Mouse (Mus musculus): ENCODE measurements at regions not wholly inside any gene's neighbourhood (a gene's known extent, or its start where the extent isn't known, plus 50 kb on each side); places are given as distances from the start of the nearest gene placed in this dataset.

- 23% methylated on average over 6 of the region's 6 CpGs for WGBS
Measured at GRCm38 (mm10) chr8:117865014-117865413, 63.3 kb upstream of the Mphosph6 start.

GRCm38 (mm10) chr8:117863837-117864236, 62.1 kb upstream of the Mphosph6 start:
- peak; percentile 73 for DNase-seq (ENCODE audit: low spot score)
- 45% methylated on average over 2 of the region's 2 CpGs for WGBS
- H3K27ac ChIP-seq: no peak overlapping the region
- no peaks in the 10 kb centered on the region for H3K9me3 ChIP-seq
- H3K4me1 ChIP-seq (replicated peaks): peaks cover 20% of the 10 kb centered on the region
- peaks cover 5% of the 10 kb centered on the region; the same call in 1 of the 2 replicates for H3K27me3 ChIP-seq (ENCODE audit: insufficient read depth, poor library complexity, severe bottlenecking)
- H3K36me3 ChIP-seq: no peaks in the 10 kb centered on the region
- no peak overlapping the region for H3K4me3 ChIP-seq

More at GRCm38 (mm10) chr8:117865014-117865413, 63.3 kb upstream of the Mphosph6 start:
- no peak for DNase-seq (ENCODE audit: low spot score)
- H3K4me3 ChIP-seq: no peak overlapping the region
- H3K27me3 ChIP-seq (ENCODE audit: insufficient read depth, poor library complexity, severe bottlenecking): peaks cover 5% of the 10 kb centered on the region; the same call in 1 of the 2 replicates
- H3K27ac ChIP-seq: peak overlapping the region; percentile 1; the same call in 1 of the 2 replicates
- peaks cover 15% of the 10 kb centered on the region for H3K4me1 ChIP-seq (replicated peaks)
- H3K36me3 ChIP-seq: no peaks in the 10 kb centered on the region
- no peaks in the 10 kb centered on the region for H3K9me3 ChIP-seq

- no peak overlapping the region for H3K27ac ChIP-seq
- peaks cover 5% of the 10 kb centered on the region; the same call in 1 of the 2 replicates for H3K27me3 ChIP-seq (ENCODE audit: insufficient read depth, poor library complexity, severe bottlenecking)
- no peak overlapping the region for H3K4me3 ChIP-seq
- peaks cover 20% of the 10 kb centered on the region for H3K4me1 ChIP-seq (replicated peaks)
- 78% methylated on average over 2 of the region's 2 CpGs for WGBS
- no peaks in the 10 kb centered on the region for H3K36me3 ChIP-seq
- DNase-seq (ENCODE audit: low spot score): no peak
- no peaks in the 10 kb centered on the region for H3K9me3 ChIP-seq
Measured at GRCm38 (mm10) chr8:117862318-117862717, 60.6 kb upstream of the Mphosph6 start.

- WGBS: 9% methylated on average over 11 of the region's 11 CpGs
- H3K27me3 ChIP-seq (ENCODE audit: insufficient read depth, poor library complexity, severe bottlenecking): peaks cover 5% of the 10 kb centered on the region; the same call in 1 of the 2 replicates
- H3K4me3 ChIP-seq: peak overlapping the region; percentile 36
- no peaks in the 10 kb centered on the region for H3K36me3 ChIP-seq
- peak; percentile 10 for DNase-seq (ENCODE audit: low spot score)
- H3K27ac ChIP-seq: no peak overlapping the region
- H3K4me1 ChIP-seq (replicated peaks): peaks cover 11% of the 10 kb centered on the region
- no peaks in the 10 kb centered on the region for H3K9me3 ChIP-seq
Measured at GRCm38 (mm10) chr8:117859734-117860133, 58.0 kb upstream of the Mphosph6 start.

GRCm38 (mm10) chr8:117859095-117859494, 57.4 kb upstream of the Mphosph6 start:
- no peaks in the 10 kb centered on the region for H3K36me3 ChIP-seq
- H3K27ac ChIP-seq: no peak overlapping the region
- peaks cover 5% of the 10 kb centered on the region; the same call in 1 of the 2 replicates for H3K27me3 ChIP-seq (ENCODE audit: insufficient read depth, poor library complexity, severe bottlenecking)
- H3K4me1 ChIP-seq (replicated peaks): peaks cover 8% of the 10 kb centered on the region
- no peak overlapping the region for H3K4me3 ChIP-seq
- H3K9me3 ChIP-seq: no peaks in the 10 kb centered on the region
- WGBS: 62% methylated on average over 7 of the region's 7 CpGs
- DNase-seq (ENCODE audit: low spot score): no peak

- 90% methylated on average over 13 of the region's 13 CpGs for WGBS
- peaks cover 5% of the 10 kb centered on the region; the same call in 1 of the 2 replicates for H3K27me3 ChIP-seq (ENCODE audit: insufficient read depth, poor library complexity, severe bottlenecking)
- H3K9me3 ChIP-seq: no peaks in the 10 kb centered on the region
- H3K36me3 ChIP-seq: no peaks in the 10 kb centered on the region
- no peak for DNase-seq (ENCODE audit: low spot score)
- H3K27ac ChIP-seq: no peak overlapping the region
- peaks cover 8% of the 10 kb centered on the region for H3K4me1 ChIP-seq (replicated peaks)
- H3K4me3 ChIP-seq: no peak overlapping the region
Measured at GRCm38 (mm10) chr8:117856121-117856520, 54.4 kb upstream of the Mphosph6 start.

GRCm38 (mm10) chr8:117854942-117855491, 53.3 kb upstream of the Mphosph6 start:
- H3K9me3 ChIP-seq: no peaks in the 10 kb centered on the region
- H3K27me3 ChIP-seq (ENCODE audit: insufficient read depth, poor library complexity, severe bottlenecking): no peaks in the 10 kb centered on the region
- no peaks in the 10 kb centered on the region for H3K36me3 ChIP-seq
- no peak overlapping the region for H3K4me3 ChIP-seq
- H3K27ac ChIP-seq: no peak overlapping the region
- DNase-seq (ENCODE audit: low spot score): no peak
- 86% methylated on average over 7 of the region's 7 CpGs for WGBS
- peaks cover 5% of the 10 kb centered on the region for H3K4me1 ChIP-seq (replicated peaks)

GRCm38 (mm10) chr8:117854301-117854700, 52.6 kb upstream of the Mphosph6 start:
- H3K36me3 ChIP-seq: no peaks in the 10 kb centered on the region
- H3K9me3 ChIP-seq: no peaks in the 10 kb centered on the region
- no peaks in the 10 kb centered on the region for H3K4me1 ChIP-seq (replicated peaks)
- no peak overlapping the region for H3K27ac ChIP-seq
- no peaks in the 10 kb centered on the region for H3K27me3 ChIP-seq (ENCODE audit: insufficient read depth, poor library complexity, severe bottlenecking)
- no peak overlapping the region for H3K4me3 ChIP-seq
- DNase-seq (ENCODE audit: low spot score): no peak
- WGBS: 88% methylated on average over 11 of the region's 11 CpGs

- WGBS: 55% methylated on average over 4 of the region's 4 CpGs
- H3K4me3 ChIP-seq: no peak overlapping the region
- DNase-seq (ENCODE audit: low spot score): no peak
- H3K9me3 ChIP-seq: no peaks in the 10 kb centered on the region
- H3K36me3 ChIP-seq: no peaks in the 10 kb centered on the region
- H3K27ac ChIP-seq: no peak overlapping the region
- H3K4me1 ChIP-seq (replicated peaks): no peaks in the 10 kb centered on the region
- H3K27me3 ChIP-seq (ENCODE audit: insufficient read depth, poor library complexity, severe bottlenecking): no peaks in the 10 kb centered on the region
Measured at GRCm38 (mm10) chr8:117853408-117853807, 51.7 kb upstream of the Mphosph6 start.

GRCm38 (mm10) chr8:117852521-117852920, 50.8 kb upstream of the Mphosph6 start:
- DNase-seq (ENCODE audit: low spot score): no peak
- no peak overlapping the region for H3K27ac ChIP-seq
- H3K9me3 ChIP-seq: no peaks in the 10 kb centered on the region
- H3K4me3 ChIP-seq: no peak overlapping the region
- no peaks in the 10 kb centered on the region for H3K27me3 ChIP-seq (ENCODE audit: insufficient read depth, poor library complexity, severe bottlenecking)
- no peaks in the 10 kb centered on the region for H3K36me3 ChIP-seq
- no peaks in the 10 kb centered on the region for H3K4me1 ChIP-seq (replicated peaks)
- 93% methylated on average over 6 of the region's 6 CpGs for whole genome bisulfite sequencing

Data from hindbrain, embryonic 10.5 days (tissue).